Mouse (Mus musculus) activated CD4-positive, CD25-positive, alpha-beta regulatory T cell (primary cell): ENCODE data around the gene Gm5483. TPM values are rescaled to one million over a fixed set of nuclear protein-coding genes. Genes with fewer than 3 reads are reported as not detected.

Experiments used
- polyA plus RNA-seq, 2 experiments: library from polyadenylated mRNA; unstranded; fragments of 100-300 nt; shearing (Covaris generic); gene quantifications; one replicate each; pipeline ENCODE4 v1.2.1; 2017

Gene Gm5483
- polyA plus RNA-seq, result not detected

GRCm38 (mm10) chr16:36183912-36184311, at the start of gene Gm5483:
Gene Gm5483, plus strand, starts transcription at chr16:36184212.

GRCm38 (mm10) chr16:36156402-36156975, 27.5 kb upstream of the Gm5483 start, which contains the start of gene Stfa2l1:
Gene Stfa2l1, plus strand, starts transcription at chr16:36156811.

GRCm38 (mm10) chr16:36209967-36210453, 26.0 kb downstream of the Gm5483 start, which contains the start of gene Gm5416:
Gene Gm5416, plus strand, starts transcription at chr16:36210403.

GRCm38 (mm10) chr16:36221168-36221567, 37.2 kb downstream of the Gm5483 start, which contains the start of gene 2010005H15Rik:
Gene 2010005H15Rik, plus strand, starts transcription at chr16:36221468.

Other genes with a start within 250 kb of the Gm5483 start
- 100 to 1,000 TPM; 124 to 132 TPM for gene Parp9, start 245.7 kb upstream of the Gm5483 start, polyA plus RNA-seq
- gene Dtx3l, start 245.1 kb upstream of the Gm5483 start, polyA plus RNA-seq, result 100 to 1,000 TPM in 1 of 2 experiments, 10 to 100 TPM in 1; 70.1 to 103 TPM
- 10 to 100 TPM; 50.4 to 64.1 TPM for gene Kpna1, start 205.5 kb upstream of the Gm5483 start, polyA plus RNA-seq
- gene Wdr5b, start 143.0 kb upstream of the Gm5483 start, polyA plus RNA-seq, result 1 to 10 TPM; 5.1 to 8.6 TPM
- gene Fam162a, start 112.6 kb upstream of the Gm5483 start, polyA plus RNA-seq, result 100 to 1,000 TPM; 108 to 121 TPM
- gene Ccdc58, start 112.5 kb upstream of the Gm5483 start, polyA plus RNA-seq, result 10 to 100 TPM; 28.4 to 30.6 TPM
- gene Csta1, start 53.0 kb upstream of the Gm5483 start, polyA plus RNA-seq, result under 1 TPM in 1 of 2 experiments, not detected in 1; 0.65 TPM
- not detected for gene Stfa2l1, start 27.4 kb upstream of the Gm5483 start, polyA plus RNA-seq
- gene Gm5416, start 26.2 kb downstream of the Gm5483 start, polyA plus RNA-seq, result not detected
- not detected for gene 2010005H15Rik, start 37.3 kb downstream of the Gm5483 start, polyA plus RNA-seq
- gene Stfa1, start 92.7 kb downstream of the Gm5483 start, polyA plus RNA-seq, result not detected
- not detected for gene BC117090, start 150.1 kb downstream of the Gm5483 start, polyA plus RNA-seq
- gene BC100530, start 183.5 kb downstream of the Gm5483 start, polyA plus RNA-seq, result not detected
- gene Stfa2, start 224.2 kb downstream of the Gm5483 start, polyA plus RNA-seq, result not detected